ENCODE assay signal across 9 mouse cellular contexts in genomic region chr2:180745248-180745927, GRCm38 (mm10). TPM values are rescaled to one million over a fixed set of nuclear protein-coding genes. Genes with fewer than 3 reads are reported as not detected.
DNase-seq lines count a peak whose midpoint lies in the region; ATAC-seq lines count a peak whose summit lies in the region.
"Had no signal": no experiment of that assay in that cellular context is flagged by ENCODE, and none has a peak within 500 bp of the region (broad histone marks: within the 10 kb centered on the region; RNA-seq: fewer than 3 reads in every experiment).

No protein-coding gene starts in this region.

- H3K4me2 ChIP-seq in liver, embryonic 16.5 days (ENCODE audit: low read depth, low read length) = no peak overlapping the region
- H3K4me2 ChIP-seq in neural tube, embryonic 15.5 days = no peak overlapping the region

- no peak overlapping the region for H3K27ac ChIP-seq in liver, embryonic 16.5 days (ENCODE audit: low read length)
- no peak overlapping the region for H3K27ac ChIP-seq in neural tube, embryonic 15.5 days (replicated peaks)

- no peaks in the 10 kb centered on the region for H3K36me3 ChIP-seq in liver, embryonic 16.5 days (ENCODE audit: control insufficient read depth, insufficient read depth)
- no peaks in the 10 kb centered on the region for H3K36me3 ChIP-seq in neural tube, embryonic 15.5 days

- no peaks in the 10 kb centered on the region for H3K9me3 ChIP-seq in liver, embryonic 16.5 days (replicated peaks; ENCODE audit: control insufficient read depth, low read length)
- no peaks in the 10 kb centered on the region for H3K9me3 ChIP-seq in neural tube, embryonic 15.5 days (replicated peaks)

- WGBS in liver, embryonic 16.5 days (ENCODE audit: insufficient replicate concordance) = 28% methylated on average over 17 of the region's 17 CpGs
- 36% methylated on average over 17 of the region's 17 CpGs for WGBS in neural tube, embryonic 15.5 days

- intact Hi-C loops in heart, postnatal 10 days (cut with DNase I) = loop anchor here (1.0 to 5.0 kb wide), 6 partner anchors 33 to 273 kb away; no protein-coding TSS in a partner anchor

- H3K4me1 ChIP-seq in liver, embryonic 16.5 days (ENCODE audit: control insufficient read depth, low read depth, low read length) = no peaks in the 10 kb centered on the region
- peaks cover 14% of the 10 kb centered on the region for H3K4me1 ChIP-seq in neural tube, embryonic 15.5 days

- peak; percentile 68 for DNase-seq in c-Kit-negative CD71-positive TER-119-positive erythroid progenitor cells, embryonic 14.5 days (ENCODE audit: low read depth, low spot score)
- DNase-seq in fibroblast of lung, adult 2 months (ENCODE audit: low read depth) = peak; percentile 44
- peak; percentile 88 to 92 for DNase-seq in heart, postnatal 10 days
- peak; percentile 92 for DNase-seq in kidney, postnatal 4 days
- DNase-seq in testis, postnatal 10 days (ENCODE audit: low spot score) = peak; percentile 91

- ATAC-seq in CD4-positive, CD25-positive, alpha-beta regulatory T cell, adult 4 months = peak; percentile 96
- peak; percentile 68 for ATAC-seq in liver, embryonic 16.5 days (ENCODE audit: low read depth)
- peak; percentile 72; the same call in 1 of the 2 replicates for ATAC-seq in neural tube, embryonic 15.5 days (ENCODE audit: low FRiP score)

- H3K4me3 ChIP-seq in liver, embryonic 16.5 days (ENCODE audit: low read depth, low read length) = no peak overlapping the region
- H3K4me3 ChIP-seq in neural tube, embryonic 15.5 days (replicated peaks) = no peak overlapping the region

- peaks cover 4% of the 10 kb centered on the region; the same call in 1 of the 2 replicates for H3K27me3 ChIP-seq in liver, embryonic 16.5 days (ENCODE audit: control insufficient read depth, insufficient read depth, low read depth, low read length)
- H3K27me3 ChIP-seq in neural tube, embryonic 15.5 days (replicated peaks) = peaks cover 15% of the 10 kb centered on the region; the same call in 1 of the 2 replicates

- H3K9ac ChIP-seq in liver, embryonic 16.5 days (ENCODE audit: low read depth, low read length) = no peak overlapping the region
- H3K9ac ChIP-seq in neural tube, embryonic 15.5 days (replicated peaks) = no peak overlapping the region

RNA-seq across cellular contexts. Expression of gene Slc17a9, which starts 20.3 kb away (rescaled TPM):
- 100 to 1,000 TPM in 1 of 2 experiments, 10 to 100 TPM in 1; 77.3 to 114 TPM for polyA plus RNA-seq in CD4-positive, CD25-positive, alpha-beta regulatory T cell, adult 4 months (2017; shearing (Covaris generic))
- under 1 TPM; 0.69 to 0.89 TPM for total RNA-seq in heart, postnatal 10 days (2021)
- polyA plus RNA-seq in liver, embryonic 16.5 days (2015; fragmentation: Nextera tagmentation; extraction: Ambion mirVana) = 10.4 and 10.8 TPM in 2 replicates
- 0.31 and 1.4 TPM in 2 replicates for polyA plus RNA-seq in neural tube, embryonic 15.5 days (2015; fragmentation: Nextera tagmentation; extraction: Ambion mirVana)

RNA-seq across cellular contexts. Expression of gene Bhlhe23, which starts 31.3 kb away (rescaled TPM):
- not detected for polyA plus RNA-seq in CD4-positive, CD25-positive, alpha-beta regulatory T cell, adult 4 months (2017; shearing (Covaris generic))
- total RNA-seq in heart, postnatal 10 days (2021) = not detected
- not detected in 2 replicates for polyA plus RNA-seq in liver, embryonic 16.5 days (2015; fragmentation: Nextera tagmentation; extraction: Ambion mirVana)
- 1.6 and 1.9 TPM in 2 replicates for polyA plus RNA-seq in neural tube, embryonic 15.5 days (2015; fragmentation: Nextera tagmentation; extraction: Ambion mirVana)
- polyA plus RNA-seq: gonadal fat pad, adult 2 months had no signal

RNA-seq across cellular contexts. Expression of gene Gid8, which starts 35.5 kb away (rescaled TPM):
- polyA plus RNA-seq in CD4-positive, CD25-positive, alpha-beta regulatory T cell, adult 4 months (2017; shearing (Covaris generic)) = 10 to 100 TPM; 11.4 to 22.0 TPM
- total RNA-seq in heart, postnatal 10 days (2021) = 10 to 100 TPM; 77.9 to 79.1 TPM
- 101 and 112 TPM in 2 replicates for polyA plus RNA-seq in liver, embryonic 16.5 days (2015; fragmentation: Nextera tagmentation; extraction: Ambion mirVana)
- polyA plus RNA-seq in neural tube, embryonic 15.5 days (2015; fragmentation: Nextera tagmentation; extraction: Ambion mirVana) = 54.9 and 57.5 TPM in 2 replicates

RNA-seq across cellular contexts. Expression of gene Dido1, which starts 35.6 kb away (rescaled TPM):
- polyA plus RNA-seq in CD4-positive, CD25-positive, alpha-beta regulatory T cell, adult 4 months (2017; shearing (Covaris generic)) = 10 to 100 TPM; 49.7 to 73.1 TPM
- 10 to 100 TPM; 40.6 to 42.8 TPM for total RNA-seq in heart, postnatal 10 days (2021)
- polyA plus RNA-seq in liver, embryonic 16.5 days (2015; fragmentation: Nextera tagmentation; extraction: Ambion mirVana) = 12.6 and 12.9 TPM in 2 replicates
- polyA plus RNA-seq in neural tube, embryonic 15.5 days (2015; fragmentation: Nextera tagmentation; extraction: Ambion mirVana) = 21.4 and 23.1 TPM in 2 replicates
